Mouse (Mus musculus) heart, postnatal 0 days (tissue): ENCODE results near the gene Ppm1m.

Experiments used
- CTCF ChIP-seq: IDR thresholded peaks from 2 replicates; pipeline ENCODE4 v1.5.1; 2016; ENCODE audit warnings: antibody characterized with exemption, control low read depth, low read depth
- EP300 ChIP-seq: IDR thresholded peaks from 2 replicates; pipeline ENCODE4 v1.6.1; 2016; ENCODE audit warnings: antibody characterized with exemption, low read depth

- TF ChIP-seq CTCF = no peak
- no peak for TF ChIP-seq EP300
Measured at GRCm38 (mm10) chr9:106193930-106194807, 5.4 kb downstream of the Ppm1m start.
